Mouse (Mus musculus) cerebellum, adult 9-10 months (tissue): Measurements from ENCODE around the gene Pip4k2b.
"Not testable (repeated sequence)": the region's sequence is repeated elsewhere in the genome, so short reads cannot be mapped to it uniquely, and the experiment has no call there.

Experiments used
- DNase-seq: peaks from one replicate; pipeline ENCODE4 v3.0.0; 2022

Gene Pip4k2b

DNA sequence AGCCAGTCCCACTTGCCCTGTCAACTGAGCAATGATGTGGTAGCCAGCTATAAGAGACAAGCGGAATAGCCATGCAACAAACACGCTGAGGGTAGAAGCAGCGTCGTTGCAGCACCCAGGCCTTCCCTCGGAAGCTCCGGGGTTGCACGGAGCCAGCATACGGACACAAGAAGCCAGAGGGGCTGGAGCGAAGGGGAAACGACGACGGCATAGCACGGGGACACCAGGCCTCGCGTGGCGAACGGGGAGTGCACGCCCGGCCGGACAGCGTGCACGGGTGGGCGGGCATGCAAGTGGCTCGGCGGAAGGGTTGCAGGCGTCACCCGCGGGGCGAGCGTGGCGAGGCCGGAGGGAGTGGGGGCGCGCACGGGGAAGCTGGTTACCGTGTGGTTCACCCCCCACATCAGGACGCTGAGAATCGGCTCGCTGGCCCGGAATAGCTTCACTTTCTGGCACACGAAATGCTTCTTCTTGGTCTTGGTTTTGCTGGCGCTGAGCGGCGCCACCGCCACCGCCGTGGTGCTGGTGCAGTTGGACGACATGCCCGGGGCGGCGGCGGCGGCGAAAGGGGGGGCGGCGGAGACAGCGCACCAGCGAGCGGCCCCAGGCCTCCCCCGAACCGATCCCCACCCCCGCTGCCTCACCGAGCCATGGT is at the start of gene Pip4k2b:
Gene Pip4k2b, minus strand, starts transcription at position 642 of the 655 bp plus-strand sequence.
- peak; percentile 54 for DNase-seq

GRCm38 (mm10) chr11:97793165-97793564 is 48.7 kb upstream of the Pip4k2b start:
- DNase-seq = peak; percentile 89

DNA sequence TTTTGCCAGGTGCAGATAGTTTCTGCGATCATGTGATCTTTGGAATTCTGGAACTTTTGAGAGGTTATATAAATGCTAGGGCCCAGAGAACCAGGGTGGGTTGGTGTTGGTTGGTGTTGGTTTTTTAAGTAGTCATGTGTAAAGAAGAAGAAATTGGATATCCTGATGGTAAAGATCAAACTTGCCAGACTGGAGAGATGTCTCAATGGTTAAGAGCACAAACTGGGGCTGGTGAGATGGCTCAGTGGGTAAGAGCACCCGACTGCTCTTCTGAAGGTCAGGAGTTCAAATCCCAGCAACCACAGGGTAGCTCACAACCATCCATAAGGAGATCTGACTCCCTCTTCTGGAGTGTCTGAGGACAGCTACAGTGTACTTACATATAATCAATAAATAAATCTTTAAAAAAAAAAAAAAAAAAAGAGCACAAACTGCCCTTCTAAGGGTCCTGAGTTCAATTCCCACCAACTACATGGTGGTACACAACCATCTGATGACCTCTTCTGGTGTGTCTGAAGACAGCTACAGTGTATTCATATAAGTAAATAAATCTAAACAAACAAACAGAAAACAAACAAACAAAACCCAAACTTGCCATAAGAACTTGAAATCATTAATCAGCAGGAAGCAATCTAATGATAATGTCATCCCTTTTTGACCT is 46.4 kb upstream of the Pip4k2b start:
- DNase-seq = not testable (repeated sequence)

GRCm38 (mm10) chr11:97789727-97790126 is 45.2 kb upstream of the Pip4k2b start:
- DNase-seq = no peak

- DNase-seq = no peak
These were observed 43.5 kb upstream of the Pip4k2b start for GRCm38 (mm10) chr11:97787961-97788360.

- DNase-seq = no peak
These were observed 38.0 kb upstream of the Pip4k2b start for GRCm38 (mm10) chr11:97782564-97782895.

GRCm38 (mm10) chr11:97781832-97782563 is 37.5 kb upstream of the Pip4k2b start, which contains the start of gene Rpl23:
Gene Rpl23 (minus strand): TSS chr11:97782437.
- peak; percentile 99 for DNase-seq

- DNase-seq = no peak
These were observed 37.0 kb upstream of the Pip4k2b start for GRCm38 (mm10) chr11:97781478-97781831.

DNA sequence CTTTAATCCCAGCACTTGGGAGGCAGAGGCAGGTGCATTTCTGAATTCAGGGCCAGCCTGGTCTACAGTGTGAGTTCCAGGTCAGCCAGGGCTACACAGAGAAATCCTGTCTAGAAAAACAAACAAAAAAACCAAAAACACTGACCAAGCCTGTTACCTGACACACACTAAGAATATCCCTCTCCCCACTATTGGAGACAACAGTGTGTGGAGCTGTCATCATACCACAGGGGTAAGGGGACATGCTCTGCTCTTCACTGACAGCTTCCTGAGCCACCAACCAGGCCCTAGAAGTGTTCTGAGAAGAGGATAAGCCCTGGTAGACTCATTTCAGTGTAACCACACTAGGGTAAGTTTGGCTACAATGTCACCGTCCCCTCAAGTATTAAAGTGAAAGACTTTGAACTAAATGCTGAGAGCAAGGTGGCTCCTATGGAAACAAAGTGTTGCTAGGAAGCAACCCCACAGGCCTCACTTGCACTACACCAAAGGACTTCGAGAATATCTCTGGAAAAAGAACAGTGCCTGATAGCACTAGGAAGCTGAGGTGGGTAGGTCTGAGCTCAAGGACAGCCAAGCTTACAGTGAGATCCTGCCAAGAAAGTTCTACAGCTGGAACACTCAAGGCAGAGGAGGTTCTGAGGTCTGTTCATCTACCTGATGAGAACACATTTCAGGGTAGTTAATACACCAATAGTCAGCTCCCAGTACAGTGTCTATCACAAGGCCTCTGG is 35.6 kb upstream of the Pip4k2b start:
- DNase-seq = no peak

- no peak for DNase-seq
These were observed 34.4 kb upstream of the Pip4k2b start for GRCm38 (mm10) chr11:97778918-97779317.

- no peak for DNase-seq
These were observed 32.6 kb upstream of the Pip4k2b start for GRCm38 (mm10) chr11:97777129-97777529.

DNA sequence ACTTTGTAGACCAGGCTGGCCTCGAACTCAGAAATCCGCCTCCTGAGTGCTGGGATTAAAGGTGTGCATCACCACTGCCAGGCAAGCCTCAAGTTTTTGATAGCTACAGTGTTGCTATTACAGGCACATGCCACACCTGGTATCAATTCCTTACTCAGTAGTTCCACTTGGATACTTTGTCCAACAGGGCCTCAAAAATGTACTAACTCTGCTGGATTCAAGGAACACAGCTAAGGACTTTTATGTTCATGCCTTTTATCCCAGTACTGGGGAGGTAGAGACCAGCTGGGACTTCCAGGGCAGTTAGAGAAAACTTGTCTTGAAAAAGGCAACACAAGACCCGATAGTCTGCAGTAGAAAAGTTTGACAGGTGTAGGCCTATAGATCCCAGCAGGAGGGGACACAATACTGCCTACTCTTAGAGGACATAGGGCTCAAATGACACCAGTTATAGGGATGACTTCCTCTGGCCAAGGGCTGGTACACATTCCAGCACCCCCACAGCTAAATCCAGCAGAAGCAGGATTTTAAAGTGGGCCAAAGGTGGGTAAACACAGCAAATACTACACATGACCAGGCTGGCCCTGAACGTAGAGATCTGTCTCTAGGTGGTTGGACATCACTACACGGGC is 32.1 kb upstream of the Pip4k2b start:
- no peak for DNase-seq

DNA sequence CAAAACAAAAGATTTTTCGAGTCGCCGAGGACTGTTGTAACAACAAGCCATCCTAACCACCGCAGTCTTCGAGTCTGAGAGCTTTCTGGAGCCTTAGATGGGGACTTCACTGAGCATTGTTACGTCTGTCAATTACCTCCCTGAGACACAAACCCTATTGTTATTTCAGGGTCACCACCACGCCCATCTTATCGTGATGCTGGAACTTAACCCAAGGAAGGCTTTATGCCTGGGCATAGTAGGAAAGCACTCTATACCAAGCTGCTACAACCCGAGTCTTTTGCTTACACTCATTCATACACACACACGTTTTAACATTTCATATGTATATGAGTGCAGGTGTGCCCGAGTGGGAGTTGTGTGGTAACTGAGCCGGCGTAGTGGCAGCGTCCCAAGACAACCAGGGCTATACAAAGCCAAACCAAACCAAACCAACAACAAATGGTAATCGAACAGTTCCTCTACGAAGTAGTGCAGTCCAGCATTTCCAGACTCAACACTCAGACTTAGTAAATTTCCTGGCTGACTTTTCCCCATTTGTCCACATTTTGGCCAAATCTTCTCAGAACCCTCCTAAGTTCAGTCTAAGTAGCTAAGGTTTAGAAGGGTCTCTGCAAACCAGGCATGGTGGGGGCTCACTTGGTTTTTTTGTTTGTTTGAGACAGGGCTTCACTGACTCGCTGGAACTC is 31.4 kb upstream of the Pip4k2b start, which contains the start of gene 1700001P01Rik:
Gene 1700001P01Rik, minus strand, starts transcription at position 111 of the 689 bp plus-strand sequence.
- no peak for DNase-seq

DNA sequence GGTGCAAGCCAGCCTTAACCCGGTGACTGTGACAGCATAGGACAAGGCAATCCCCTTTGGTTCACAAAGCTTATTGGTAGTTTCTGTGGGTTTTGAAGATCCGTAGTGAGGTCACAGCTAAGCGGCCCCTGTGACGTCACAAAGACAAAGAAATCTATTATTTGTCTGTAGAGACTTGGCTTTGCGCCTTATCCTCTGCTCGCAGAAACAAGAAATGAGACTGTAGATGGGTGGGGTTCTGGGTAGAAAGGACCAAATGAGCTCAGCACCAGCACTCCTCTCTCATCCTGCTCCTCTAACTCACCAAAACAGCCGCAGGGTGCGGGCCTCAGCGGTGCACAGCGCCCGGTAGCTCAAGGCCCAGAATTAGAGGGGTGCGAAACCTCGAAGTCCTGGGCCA is 30.7 kb upstream of the Pip4k2b start:
- DNase-seq = no peak

GRCm38 (mm10) chr11:97771410-97771809 is 26.9 kb upstream of the Pip4k2b start:
- DNase-seq = no peak

GRCm38 (mm10) chr11:97769704-97770103 is 25.2 kb upstream of the Pip4k2b start:
- DNase-seq = no peak

GRCm38 (mm10) chr11:97766154-97766881 is 21.8 kb upstream of the Pip4k2b start, which contains the start of gene Cwc25:
Gene Cwc25 (minus strand): TSS chr11:97766556.
- peak; percentile 94 for DNase-seq

- DNase-seq = no peak
These were observed 17.1 kb upstream of the Pip4k2b start for GRCm38 (mm10) chr11:97761638-97762037.

GRCm38 (mm10) chr11:97758942-97759341 is 14.4 kb upstream of the Pip4k2b start:
- no peak for DNase-seq

DNA sequence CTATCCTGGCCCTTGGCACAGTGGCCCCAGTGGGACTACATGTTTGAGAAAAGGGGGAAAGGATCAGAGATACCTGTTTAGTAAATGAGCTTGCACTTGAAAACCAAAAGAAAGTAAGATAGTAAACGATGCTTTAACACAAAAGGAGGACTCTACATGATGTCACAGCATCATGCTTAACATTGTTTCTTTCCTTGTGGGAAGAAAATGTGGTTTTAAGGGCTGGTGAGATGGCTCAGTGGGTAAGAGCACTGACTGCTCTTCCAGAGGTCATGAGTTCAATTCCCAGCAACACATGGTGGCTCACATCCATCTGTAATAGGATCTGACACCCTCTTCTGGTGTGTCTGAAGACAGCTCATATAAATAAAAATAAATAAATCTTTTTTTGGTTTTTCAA is 13.6 kb upstream of the Pip4k2b start:
- DNase-seq = no peak

DNA sequence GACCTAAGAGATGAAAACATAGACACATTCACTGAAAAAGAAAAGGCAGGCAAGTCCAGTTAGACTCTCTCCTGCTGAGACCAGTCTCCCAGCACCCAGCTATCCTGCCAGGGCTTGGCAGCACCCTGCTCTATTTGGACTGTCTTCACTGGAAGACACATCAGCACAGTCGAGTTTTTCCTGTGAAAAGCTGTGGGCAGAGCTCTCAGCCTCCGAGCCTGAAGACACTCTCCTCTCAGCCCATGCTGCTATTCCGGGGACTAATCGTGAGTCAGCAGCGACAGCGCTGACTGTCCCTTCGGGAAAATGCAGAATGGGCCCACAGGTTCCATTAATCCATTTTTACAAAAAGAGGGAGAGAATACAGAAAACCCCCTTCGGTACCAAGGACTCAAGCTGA is 8.8 kb upstream of the Pip4k2b start:
- DNase-seq = no peak
